Mouse (Mus musculus) lung, postnatal 0 days (tissue): ENCODE data around the gene Atg13. TPM values are rescaled to one million over a fixed set of nuclear protein-coding genes. Genes with fewer than 3 reads are reported as not detected.

Experiments
- ATAC-seq: fragments of 200-750 bp; cut with Nextera tagmentation; 2 replicates; pipeline ENCODE4 v1.8.0; 2017; ENCODE audit warnings: moderate library complexity
- DNase-seq: peaks from one replicate; pipeline ENCODE4 v3.0.0-alpha.2; 2016; ENCODE audit warnings: low spot score
- H3K27ac ChIP-seq: fragments of 300-500 bp; sonication (generic); 2 replicates; pipeline ENCODE4 v1.5.1; 2014; ENCODE audit warnings: antibody characterized with exemption, mild to moderate bottlenecking, low read length, mixed read lengths
- H3K27me3 ChIP-seq: fragments of 300-500 bp; sonication (generic); replicated peaks from 2 replicates; pipeline ENCODE4 v1.6.1; 2014; ENCODE audit warnings: low read length, mixed read lengths; ENCODE audit not compliant: insufficient read depth
- H3K36me3 ChIP-seq: fragments of 300-500 bp; sonication (generic); 2 replicates; pipeline ENCODE4 v1.6.1; 2014; ENCODE audit warnings: low read length, mixed read lengths; ENCODE audit not compliant: insufficient read depth
- H3K4me1 ChIP-seq: fragments of 300-500 bp; sonication (generic); 2 replicates; pipeline ENCODE4 v1.6.1; 2014; ENCODE audit warnings: antibody characterized with exemption, low read depth, low read length, mixed read lengths; ENCODE audit not compliant: insufficient read depth
- H3K4me2 ChIP-seq: fragments of 300-500 bp; sonication (generic); replicated peaks from 2 replicates; pipeline ENCODE4 v1.6.1; 2014; ENCODE audit warnings: low read depth, mild to moderate bottlenecking, low read length, moderate library complexity, mixed read lengths
- H3K4me3 ChIP-seq: fragments of 300-500 bp; sonication (generic); 2 replicates; pipeline ENCODE4 v1.5.1; 2014; ENCODE audit warnings: low read depth, low read length
- H3K9ac ChIP-seq: fragments of 300-500 bp; sonication (generic); replicated peaks from 2 replicates; pipeline ENCODE4 v1.6.1; 2014; ENCODE audit warnings: low read depth, mild to moderate bottlenecking
- H3K9me3 ChIP-seq: fragments of 300-500 bp; sonication (generic); 2 replicates; pipeline ENCODE4 v1.6.1; 2016; ENCODE audit warnings: low read length, mixed read lengths
- CTCF ChIP-seq: IDR thresholded peaks from 2 replicates; pipeline ENCODE4 v1.5.1; 2016; ENCODE audit warnings: antibody characterized with exemption, mild to moderate bottlenecking
- EP300 ChIP-seq: IDR thresholded peaks from 2 replicates; pipeline ENCODE4 v1.6.1; 2016; ENCODE audit warnings: antibody characterized with exemption, mild to moderate bottlenecking, control low read depth
- WGBS: fragments of 180-500 bp; shearing (Covaris S2); extraction: QIAGEN DNeasy Blood & Tissue Kit; methylation state at CpG from one replicate; pipeline ENCODE4 v1.1.7; 2014; 5-methylcytosine and 5-hydroxymethylcytosine counted together
- polyA plus RNA-seq: library from polyadenylated mRNA; unstranded; fragments of >200 nt; fragmentation: Nextera tagmentation; extraction: Ambion mirVana; gene quantifications from 2 replicates; pipeline ENCODE4 v1.2.1, GENCODE M21; 2015

Atg13 gene
- polyA plus RNA-seq, 1 experiment from 2014 or later, result 26.2 TPM

GRCm38 (mm10) chr2:91631826-91632225 lies 78.5 kb downstream of the Atg13 start:
- Histone ChIP-seq H3K4me1 (no peaks in the 10 kb centered on the region), H3K36me3 (no peaks in the 10 kb centered on the region), H3K27ac (no peak overlapping the region), H3K4me3 (no peak overlapping the region), H3K9ac (no peak overlapping the region), H3K4me2 (no peak overlapping the region), H3K27me3 (no peaks in the 10 kb centered on the region), H3K9me3 (no peaks in the 10 kb centered on the region)
- DNase-seq (no peak), ATAC-seq (no peak)
- WGBS, result 69% methylated on average over 5 of the region's 5 CpGs
- no peak for TF ChIP-seq CTCF
- TF ChIP-seq EP300, result no peak

GRCm38 (mm10) chr2:91630384-91630783 lies 80.0 kb downstream of the Atg13 start:
- Histone ChIP-seq H3K36me3 (no peaks in the 10 kb centered on the region), H3K9ac (no peak overlapping the region), H3K27ac (no peak overlapping the region), H3K9me3 (no peaks in the 10 kb centered on the region), H3K4me2 (no peak overlapping the region), H3K4me1 (no peaks in the 10 kb centered on the region), H3K27me3 (no peaks in the 10 kb centered on the region), H3K4me3 (no peak overlapping the region)
- DNase-seq, result no peak
- no peak for ATAC-seq
- 86% methylated on average over 12 of the region's 12 CpGs for WGBS
- TF ChIP-seq CTCF (no peak), EP300 (no peak)

GRCm38 (mm10) chr2:91629682-91630081 lies 80.7 kb downstream of the Atg13 start:
- Histone ChIP-seq H3K4me2 (no peak overlapping the region), H3K9me3 (no peaks in the 10 kb centered on the region), H3K4me1 (no peaks in the 10 kb centered on the region), H3K36me3 (no peaks in the 10 kb centered on the region), H3K4me3 (no peak overlapping the region), H3K9ac (no peak overlapping the region), H3K27ac (no peak overlapping the region), H3K27me3 (no peaks in the 10 kb centered on the region)
- TF ChIP-seq EP300, result no peak
- no peak for TF ChIP-seq CTCF
- 79% methylated on average over 18 of the region's 18 CpGs for WGBS
- DNase-seq (no peak), ATAC-seq (no peak)

GRCm38 (mm10) chr2:91628171-91628570 lies 82.2 kb downstream of the Atg13 start:
- WGBS, result 89% methylated on average over 8 of the region's 8 CpGs
- no peak for TF ChIP-seq EP300
- TF ChIP-seq CTCF, result no peak
- Histone ChIP-seq H3K4me1 (no peaks in the 10 kb centered on the region), H3K9ac (no peak overlapping the region), H3K27ac (no peak overlapping the region), H3K36me3 (no peaks in the 10 kb centered on the region), H3K9me3 (no peaks in the 10 kb centered on the region), H3K4me3 (no peak overlapping the region), H3K4me2 (no peak overlapping the region), H3K27me3 (no peaks in the 10 kb centered on the region)
- ATAC-seq (no peak), DNase-seq (no peak)

GRCm38 (mm10) chr2:91627486-91627885 lies 82.9 kb downstream of the Atg13 start:
- no peaks in the 10 kb centered on the region for H3K36me3 ChIP-seq
- TF ChIP-seq EP300 (no peak), CTCF (no peak)

More at GRCm38 (mm10) chr2:91627486-91627885, 82.9 kb downstream of the Atg13 start:
- no peaks in the 10 kb centered on the region for H3K4me1 ChIP-seq
- H3K27ac ChIP-seq, result no peak overlapping the region
- no peak overlapping the region for H3K4me3 ChIP-seq
- no peaks in the 10 kb centered on the region for H3K9me3 ChIP-seq
- H3K27me3 ChIP-seq, result no peaks in the 10 kb centered on the region
- no peak overlapping the region for H3K9ac ChIP-seq
- no peak for DNase-seq
- WGBS, result 57% methylated on average over 5 of the region's 5 CpGs
- no peak overlapping the region for H3K4me2 ChIP-seq
- ATAC-seq, result no peak

Other genes with a start within 250 kb of the Atg13 start
- gene Ckap5, start 183.8 kb downstream of the Atg13 start, polyA plus RNA-seq, result 25.9 and 31.8 TPM in 2 replicates
- 0.49 and 0.63 TPM in 2 replicates for gene F2, start 74.2 kb downstream of the Atg13 start, polyA plus RNA-seq
- 4.7 and 5.2 TPM in 2 replicates for gene Zfp408, start 60.8 kb downstream of the Atg13 start, polyA plus RNA-seq
- 151 and 163 TPM in 2 replicates for gene Arhgap1, start 60.7 kb downstream of the Atg13 start, polyA plus RNA-seq
- gene Harbi1, start 276 bp upstream of the Atg13 start, polyA plus RNA-seq, result 11.5 and 12.2 TPM in 2 replicates
- 7.1 and 7.3 TPM in 2 replicates for gene Ambra1, start 19.6 kb upstream of the Atg13 start, polyA plus RNA-seq
- gene Chrm4, start 216.7 kb upstream of the Atg13 start, polyA plus RNA-seq, result 0.12 and 0.16 TPM in 2 replicates
- gene Mdk, start 221.7 kb upstream of the Atg13 start, polyA plus RNA-seq, result 101 and 104 TPM in 2 replicates
- 0.14 and 0.35 TPM in 2 replicates for gene Gm9821, start 235.1 kb upstream of the Atg13 start, polyA plus RNA-seq